Mouse (Mus musculus) gastrocnemius, postnatal 14 days (tissue): ENCODE data around the gene Gm20388. TPM values are rescaled to one million over a fixed set of nuclear protein-coding genes. Genes with fewer than 3 reads are reported as not detected.
A peak's percentile ranks its signal among the peaks of the same experiment; 100 is the strongest.

Experiments
- DNase-seq: peaks from one replicate; pipeline ENCODE4 v3.0.0; 2021; ENCODE audit warnings: mixed read lengths
- intact Hi-C: fragments of 180-260 bp; cut with DNase I; formaldehyde crosslinking; loops from one replicate; pipeline ENCODE4 v1.15.1; 2025; ENCODE audit warnings: low total_unique reads
- total RNA-seq, 2 experiments: library from RNA; stranded (reverse); gene quantifications; 2 replicates each; pipeline ENCODE4 v1.2.3; 2021

The Gm20388 gene
- total RNA-seq, 2 experiments from 2014 or later: 5.6 to 6.0 TPM

GRCm38 (mm10) chr8:122593240-122593639 is 2682.6 kb downstream of the Gm20388 start:
- intact Hi-C loops: no loop called here
- no peak for DNase-seq

- intact Hi-C loops: no loop called here
Measured at GRCm38 (mm10) chr8:122593783-122594507, 2683.3 kb downstream of the Gm20388 start.

GRCm38 (mm10) chr8:122596031-122596430 is 2685.4 kb downstream of the Gm20388 start:
- no peak for DNase-seq
- intact Hi-C loops: no loop called here

More at GRCm38 (mm10) chr8:122593783-122594507, 2683.3 kb downstream of the Gm20388 start:
- DNase-seq: no peak

GRCm38 (mm10) chr8:122600666-122601065 is 2690.0 kb downstream of the Gm20388 start:
- intact Hi-C loops: no loop called here
- DNase-seq: no peak

- intact Hi-C loops: no loop called here
- no peak for DNase-seq
Measured at GRCm38 (mm10) chr8:122604640-122605039, 2694.0 kb downstream of the Gm20388 start.

GRCm38 (mm10) chr8:122605367-122605766 is 2694.7 kb downstream of the Gm20388 start:
- intact Hi-C loops: no loop called here
- no peak for DNase-seq

- DNase-seq: no peak
- intact Hi-C loops: no loop called here
Measured at GRCm38 (mm10) chr8:122606810-122607209, 2696.2 kb downstream of the Gm20388 start.

GRCm38 (mm10) chr8:122610209-122610608 is 2699.6 kb downstream of the Gm20388 start:
- no peak for DNase-seq
- intact Hi-C loops: no loop called here

GRCm38 (mm10) chr8:122610612-122611277 is 2700.1 kb downstream of the Gm20388 start:
- intact Hi-C loops: no loop called here
- DNase-seq: no peak

- DNase-seq: peak; percentile 95
- intact Hi-C loops: no loop called here
Measured at GRCm38 (mm10) chr8:122611295-122612133, 2700.9 kb downstream of the Gm20388 start, which contains the start of the genes Galns and Trappc2l. Gene Galns, minus strand, starts transcription at chr8:122611463. Gene Trappc2l, plus strand, starts transcription at chr8:122611640.

- peak; percentile 44 for DNase-seq
- intact Hi-C loops: no loop called here
Measured at GRCm38 (mm10) chr8:122616181-122616905, 2705.7 kb downstream of the Gm20388 start.

- intact Hi-C loops: no loop called here
- DNase-seq: peak; percentile 87
Measured at GRCm38 (mm10) chr8:122617947-122618546, 2707.4 kb downstream of the Gm20388 start.

- intact Hi-C loops: no loop called here
- no peak for DNase-seq
Measured at GRCm38 (mm10) chr8:122618660-122619378, 2708.2 kb downstream of the Gm20388 start.

- intact Hi-C loops: loop anchor here (2.0 to 5.0 kb wide), 2 partner anchors 57 to 212 kb away; no protein-coding TSS in a partner anchor
- no peak for DNase-seq
Measured at GRCm38 (mm10) chr8:122620446-122620845, 2709.8 kb downstream of the Gm20388 start.

- intact Hi-C loops: loop anchor here (5.0 kb wide), 1 partner anchor 55 kb away; no protein-coding TSS in a partner anchor
- DNase-seq: no peak
Measured at GRCm38 (mm10) chr8:122622727-122623126, 2712.1 kb downstream of the Gm20388 start, which contains the start of gene Pabpn1l. Gene Pabpn1l, minus strand, starts transcription at chr8:122622739.

- peak; percentile 54 for DNase-seq
- intact Hi-C loops: loop anchor here (5.0 kb wide), 1 partner anchor 53 kb away; no protein-coding TSS in a partner anchor
Measured at GRCm38 (mm10) chr8:122623844-122624642, 2713.4 kb downstream of the Gm20388 start.

- intact Hi-C loops: loop anchor here (5.0 kb wide), 1 partner anchor 53 kb away; no protein-coding TSS in a partner anchor
- no peak for DNase-seq
Measured at GRCm38 (mm10) chr8:122624653-122625052, 2714.0 kb downstream of the Gm20388 start.
